In genomic region chr7:126659771-126660170, GRCm38 (mm10) we compare ENCODE assay signal across 7 mouse cellular contexts.
"Had no signal": no experiment of that assay in that cellular context is flagged by ENCODE, and none has a peak within 500 bp of the region (broad histone marks: within the 10 kb centered on the region; RNA-seq: fewer than 3 reads in every experiment).

No protein-coding gene starts in this region.

- DNase-seq: lung, adult 2 months; lung, postnatal 14 days; lung, postnatal 36 days; right cerebral cortex, postnatal 14 days; thymus, adult 2 months; thymus, postnatal 25 days; thymus, postnatal 4 days had no signal
